Mouse (Mus musculus) G1E-ER4 (cell line): ENCODE measurements around the gene Kctd18. TPM values are rescaled to one million over a fixed set of nuclear protein-coding genes. Genes with fewer than 3 reads are reported as not detected.

ENCODE experiments used
- GATA1 ChIP-seq: IDR thresholded peaks from one replicate; pipeline ENCODE4 v1.8.0; 2012; ENCODE audit warnings: low read length, inconsistent platforms
- polyA plus RNA-seq: library from polyadenylated mRNA; stranded (reverse); fragments of >175 nt; gene quantifications from 2 replicates; pipeline ENCODE4 v1.2.3, GENCODE M21; 2012

Gene Kctd18
- polyA plus RNA-seq, 1 experiment, result 15.4 TPM

DNA sequence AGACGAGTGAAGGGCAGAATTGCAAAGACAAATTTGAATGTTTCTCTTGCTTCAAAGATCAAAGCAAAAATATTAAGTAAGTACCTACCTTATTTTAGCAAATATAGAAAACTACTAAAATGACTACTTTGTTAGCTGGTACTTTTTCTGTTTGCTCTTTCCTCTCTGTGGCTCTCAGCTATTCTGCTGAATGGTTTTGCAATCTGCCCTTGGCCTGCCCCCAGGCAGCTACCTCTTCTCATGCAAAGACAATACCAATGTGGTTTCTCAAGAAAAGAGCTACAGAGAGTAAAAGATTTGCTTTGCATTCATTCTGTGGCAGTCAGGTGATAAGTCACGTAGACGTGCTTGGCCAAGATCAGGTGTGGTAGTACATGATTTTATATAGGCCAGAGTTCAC, 20.6 kb downstream of the Kctd18 start:
- TF ChIP-seq GATA1, result no peak

DNA sequence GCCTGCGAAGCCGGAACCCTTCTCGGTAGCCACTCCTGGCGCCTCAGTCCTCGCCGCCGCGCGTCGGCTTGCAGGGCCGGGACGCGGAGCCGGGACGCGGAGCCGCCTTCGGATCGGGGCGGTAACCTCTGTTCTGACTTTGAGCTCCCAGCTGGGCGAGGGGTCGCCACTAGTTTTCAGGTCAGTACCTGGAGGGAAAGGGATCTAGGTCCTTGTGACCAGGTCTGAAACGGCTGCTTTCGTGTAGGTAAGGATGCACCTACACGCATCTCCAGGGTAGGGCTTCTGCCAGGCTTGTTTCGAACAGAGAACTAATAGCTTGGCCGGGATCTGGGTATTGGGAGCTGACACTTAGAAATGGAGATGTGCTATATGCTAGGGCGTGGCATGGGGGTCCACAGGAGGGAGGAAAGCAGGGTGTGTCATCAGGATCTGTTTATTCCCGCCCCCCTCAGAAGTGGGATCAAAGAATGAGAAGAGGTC, 22.6 kb downstream of the Kctd18 start:
- no peak for TF ChIP-seq GATA1

DNA sequence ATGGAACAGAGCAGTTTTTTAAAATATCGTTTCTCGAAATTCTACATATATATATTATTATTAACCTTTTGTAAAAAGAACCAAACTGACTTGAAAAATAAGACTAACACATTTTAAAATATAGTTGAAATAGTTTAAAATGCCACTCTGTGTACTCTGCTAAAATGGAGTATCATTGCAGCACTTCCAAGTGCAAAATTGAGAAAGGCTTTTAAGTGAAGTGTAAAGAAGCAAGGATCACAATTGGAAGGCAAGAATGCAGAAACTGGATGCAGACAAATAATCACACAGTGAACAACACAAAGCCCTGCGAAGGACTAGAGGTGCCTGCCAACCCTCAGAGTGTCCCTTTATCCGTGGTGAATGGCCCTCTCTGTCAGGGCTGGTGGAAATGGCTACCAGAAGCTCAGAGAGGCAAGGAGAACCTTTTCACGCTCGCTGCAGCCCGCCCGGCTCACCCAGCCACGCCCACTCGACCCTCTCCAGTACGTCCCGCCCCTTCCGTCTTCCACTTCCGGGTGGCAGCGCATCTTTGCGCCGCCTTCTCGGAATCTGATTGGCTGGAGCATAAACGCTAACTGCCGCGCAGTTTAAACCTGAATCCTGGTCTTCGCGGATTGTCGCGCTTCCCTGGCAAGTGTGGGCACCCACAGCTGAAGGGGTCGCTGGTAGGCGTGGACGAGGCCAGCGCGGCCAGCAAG, 23.2 kb downstream of the Kctd18 start, which contains the start of gene Sgo2a:
Sgo2a (plus strand) TSS at position 540 of the 701 bp plus-strand sequence.
- TF ChIP-seq GATA1, result no peak

DNA sequence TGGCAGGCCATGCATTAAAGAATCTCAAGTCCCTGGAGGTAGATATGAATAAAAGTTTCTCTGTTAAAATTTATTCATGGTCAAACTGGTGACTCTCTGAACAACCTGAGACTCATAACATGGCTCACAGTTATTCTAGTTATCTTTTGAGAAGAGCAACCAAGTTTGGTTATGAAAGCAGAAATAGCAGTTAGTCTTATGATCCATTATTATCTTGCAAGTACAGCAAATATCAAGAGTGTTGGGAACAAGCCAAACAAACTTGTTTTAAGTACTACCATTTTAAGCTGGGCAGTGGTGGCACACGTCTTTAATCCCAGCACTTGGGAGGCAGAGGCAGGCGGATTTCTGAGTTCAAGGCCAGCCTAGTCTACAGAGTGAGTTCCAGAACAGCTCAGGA, 27.5 kb downstream of the Kctd18 start:
- no peak for TF ChIP-seq GATA1

DNA sequence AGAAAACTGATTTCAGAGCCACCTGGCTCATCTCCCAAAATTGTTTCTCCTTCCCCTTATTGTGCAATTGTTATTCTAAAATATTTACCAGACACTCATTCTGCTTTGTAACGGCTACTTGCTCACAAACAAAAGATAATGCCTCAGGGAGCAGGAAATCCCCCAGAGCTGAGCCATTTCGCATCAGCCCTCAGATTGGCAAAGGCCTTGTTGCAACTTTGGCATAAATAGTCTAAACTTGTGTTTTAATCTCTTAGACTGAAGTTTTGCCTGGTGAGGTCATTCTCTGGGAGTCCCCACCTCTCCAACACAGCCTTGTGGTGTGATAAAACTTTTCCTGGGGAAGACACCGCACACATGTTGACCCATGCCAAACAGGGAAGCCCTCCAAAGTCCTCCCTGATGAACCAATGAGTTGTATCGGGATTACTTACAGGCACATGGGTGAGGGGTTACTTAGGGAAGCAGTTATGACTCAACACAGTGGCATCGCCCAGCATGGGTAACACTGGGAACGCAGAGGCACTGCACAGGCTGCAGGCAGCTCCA, 29.6 kb downstream of the Kctd18 start:
- no peak for TF ChIP-seq GATA1

DNA sequence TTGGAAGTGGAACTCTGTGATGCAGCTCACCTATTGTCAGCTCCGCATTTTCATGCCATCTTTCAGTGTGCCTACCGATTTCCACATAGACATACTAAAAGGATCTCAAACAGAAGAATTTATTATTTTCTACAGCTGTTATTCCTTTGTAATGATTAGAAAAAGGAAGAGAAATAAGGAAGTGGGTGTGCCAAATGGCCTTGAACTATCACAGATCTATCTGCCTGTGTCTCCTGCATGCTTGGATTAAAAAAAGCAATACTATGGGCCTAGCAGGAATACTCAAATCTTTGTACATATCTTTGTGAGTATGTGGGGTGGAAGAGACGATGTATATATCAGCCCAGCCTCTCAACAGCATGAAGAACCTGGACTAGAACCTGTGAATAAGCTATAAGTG, 41.9 kb downstream of the Kctd18 start:
- TF ChIP-seq GATA1, result no peak

DNA sequence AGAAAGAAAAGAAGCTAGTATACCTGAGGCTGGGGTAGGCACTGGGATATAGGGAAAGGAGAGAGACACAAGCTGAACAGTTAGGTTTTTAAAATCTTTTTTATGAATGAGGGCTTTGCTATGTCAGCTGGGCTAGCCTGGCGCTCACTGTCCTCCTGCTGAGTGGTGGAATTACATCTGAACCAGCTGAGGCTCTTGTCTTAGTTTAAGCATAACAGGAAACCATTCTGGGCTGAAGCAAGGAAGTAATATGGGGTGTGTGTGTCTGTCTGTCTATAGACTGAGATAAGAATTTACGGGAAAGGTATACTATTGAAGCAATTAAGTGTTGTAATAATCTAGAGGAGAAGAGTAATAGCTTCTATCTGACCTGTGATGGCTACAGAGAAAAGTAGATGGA, 47.2 kb downstream of the Kctd18 start:
- TF ChIP-seq GATA1, result no peak

DNA sequence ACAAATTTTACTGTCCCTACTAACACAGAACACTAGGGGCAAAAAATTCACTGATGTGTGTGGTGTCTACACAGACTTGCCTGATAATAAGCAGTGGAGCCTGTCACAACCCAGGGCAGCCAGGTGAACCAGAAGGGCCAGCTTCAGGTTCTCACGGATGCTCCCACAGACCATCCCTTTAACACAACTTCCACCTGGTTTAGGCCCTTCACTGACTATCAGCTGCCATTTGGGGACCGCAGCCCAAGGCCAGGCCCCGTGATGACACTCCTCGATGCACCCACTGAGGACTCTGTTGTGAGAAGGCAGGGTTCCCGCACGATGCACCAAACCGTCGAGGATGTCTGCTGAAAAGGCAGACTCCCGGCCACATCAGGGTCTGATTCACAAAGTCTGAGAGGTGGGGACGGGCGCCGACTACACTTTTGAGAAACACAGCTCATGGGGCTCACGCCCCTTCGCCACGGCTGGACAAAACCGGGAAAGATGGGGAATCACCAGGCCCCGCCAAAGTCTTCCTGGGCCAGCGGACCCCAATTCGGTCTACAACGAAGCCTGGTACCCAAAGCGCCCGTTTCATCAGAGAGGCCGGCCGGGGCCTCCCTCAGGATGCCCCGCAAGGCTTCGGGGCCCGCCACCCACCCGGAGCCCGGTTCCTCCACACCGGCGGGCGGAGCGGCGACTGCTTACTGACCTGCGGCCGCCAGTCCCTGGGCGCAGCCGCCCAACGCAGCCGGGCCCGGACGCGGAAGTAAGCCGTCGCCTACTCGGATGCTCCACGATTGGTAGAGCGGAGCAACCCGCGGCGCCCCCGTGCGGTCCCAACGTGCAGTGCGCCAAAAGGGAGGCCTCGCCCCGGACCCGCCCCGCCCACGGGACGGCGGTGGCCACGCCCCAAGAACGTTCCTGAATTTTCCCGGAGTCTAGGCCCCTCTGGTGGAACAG, 49.2 kb downstream of the Kctd18 start:
- no peak for TF ChIP-seq GATA1

DNA sequence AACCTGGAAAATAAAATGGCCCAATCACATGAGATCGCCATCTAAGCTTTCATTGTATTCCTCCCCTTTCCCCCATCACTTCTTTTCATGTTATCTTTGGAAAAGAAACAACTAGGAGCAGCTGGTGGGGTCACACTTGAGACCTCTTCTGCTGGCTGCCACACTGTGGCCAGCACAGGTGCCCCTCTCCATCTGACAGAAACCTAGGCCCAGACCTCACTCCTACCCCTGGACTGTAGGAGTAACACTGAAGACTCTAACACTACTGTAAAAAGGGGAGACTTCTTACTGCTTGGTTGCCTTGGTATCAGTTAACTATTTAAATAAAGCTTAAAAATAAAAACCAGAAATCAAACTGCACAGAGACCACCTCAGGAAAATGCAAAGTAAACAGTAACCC, 63.0 kb downstream of the Kctd18 start:
- TF ChIP-seq GATA1, result no peak

DNA sequence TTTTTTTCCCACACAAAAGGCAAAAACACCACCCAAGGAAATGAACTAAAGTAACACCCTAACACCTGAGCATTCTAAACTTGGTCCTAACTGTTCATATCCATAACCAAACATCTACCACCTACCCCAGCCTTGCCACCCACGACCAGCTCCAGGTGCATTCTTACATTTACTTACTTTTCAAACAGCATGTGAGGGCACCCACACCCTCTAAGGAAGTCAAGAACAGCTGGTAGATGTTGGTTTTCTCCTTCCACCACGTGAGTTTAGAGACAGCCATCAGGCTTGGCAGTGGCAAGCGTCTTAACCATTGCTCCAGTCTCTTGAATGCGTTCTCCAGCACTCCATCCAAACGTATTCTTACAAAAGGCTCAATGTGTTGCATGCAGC, 64.4 kb downstream of the Kctd18 start:
- TF ChIP-seq GATA1, result no peak

DNA sequence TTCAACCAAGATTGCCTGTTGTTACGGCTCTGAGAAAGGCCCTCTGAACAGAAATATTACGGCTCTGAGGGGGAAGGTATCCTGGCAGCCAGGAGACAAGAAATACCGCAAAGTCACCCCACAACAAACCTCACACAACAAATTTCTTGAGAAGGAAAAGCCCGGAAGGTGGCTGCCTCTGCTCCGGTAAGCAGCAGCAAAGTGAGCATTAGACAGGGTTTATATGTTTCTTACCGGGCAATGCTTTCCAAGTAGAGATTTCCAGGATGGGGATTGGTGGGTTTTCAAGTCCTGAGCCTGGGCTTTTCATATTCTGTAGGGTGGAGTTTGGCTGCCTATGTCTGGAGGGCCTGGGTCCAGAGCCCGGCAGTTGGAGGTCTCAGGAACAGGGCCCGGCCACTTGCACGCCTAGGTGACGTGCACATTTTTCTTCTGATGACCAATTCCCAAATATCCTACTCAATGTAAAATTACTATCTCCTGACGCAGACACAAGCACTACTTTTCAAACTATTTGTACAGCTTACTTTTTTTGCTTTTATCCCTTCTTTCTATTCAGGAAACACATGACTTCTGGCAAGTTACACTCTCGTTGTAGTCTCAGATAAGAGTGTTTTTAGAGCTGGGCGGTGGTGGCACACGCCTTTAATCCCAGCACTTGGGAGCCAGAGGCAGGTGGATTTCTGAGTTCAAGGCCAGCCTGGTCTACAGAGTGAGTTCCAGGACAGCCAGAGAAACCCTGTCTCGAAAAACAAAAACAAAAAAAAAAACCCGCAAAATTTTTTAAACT, 65.0 kb downstream of the Kctd18 start:
- no peak for TF ChIP-seq GATA1

DNA sequence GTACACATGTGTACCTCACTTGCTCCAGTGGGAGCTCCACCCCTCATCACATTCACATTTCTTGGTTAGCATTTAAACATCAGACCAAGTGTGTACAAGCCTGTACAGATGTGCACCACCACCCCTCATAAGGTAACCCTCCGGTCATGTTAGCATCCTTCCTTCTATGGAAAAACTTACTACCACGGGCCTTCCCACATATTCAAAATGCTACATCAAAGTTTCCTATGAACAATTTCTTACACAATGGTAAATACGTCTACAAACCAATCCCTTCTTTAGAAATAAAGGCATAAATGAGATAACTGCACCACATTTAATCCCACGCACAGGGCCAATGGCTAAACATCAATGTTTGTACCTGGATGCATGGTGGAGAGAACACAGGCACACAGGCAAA, 66.2 kb downstream of the Kctd18 start:
- no peak for TF ChIP-seq GATA1

DNA sequence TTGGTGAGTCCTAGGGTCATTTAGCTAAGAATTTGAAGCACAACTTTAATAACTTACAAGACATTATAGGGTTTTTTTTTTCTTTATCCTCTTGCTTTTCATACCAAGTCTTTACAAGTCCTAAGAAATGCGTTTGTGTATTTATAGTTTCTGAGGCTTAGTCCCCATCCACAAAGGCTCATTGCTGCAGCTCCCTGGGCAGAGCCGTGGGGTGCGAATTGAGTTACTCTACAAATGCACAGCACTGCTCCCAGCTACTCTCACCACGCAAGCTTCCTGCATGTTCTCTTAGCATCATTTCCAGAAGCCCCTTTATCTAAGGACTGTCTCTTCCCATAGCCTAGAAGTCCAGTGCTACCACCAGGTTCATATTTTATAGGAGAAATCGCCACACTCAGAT, 69.0 kb downstream of the Kctd18 start:
- no peak for TF ChIP-seq GATA1

DNA sequence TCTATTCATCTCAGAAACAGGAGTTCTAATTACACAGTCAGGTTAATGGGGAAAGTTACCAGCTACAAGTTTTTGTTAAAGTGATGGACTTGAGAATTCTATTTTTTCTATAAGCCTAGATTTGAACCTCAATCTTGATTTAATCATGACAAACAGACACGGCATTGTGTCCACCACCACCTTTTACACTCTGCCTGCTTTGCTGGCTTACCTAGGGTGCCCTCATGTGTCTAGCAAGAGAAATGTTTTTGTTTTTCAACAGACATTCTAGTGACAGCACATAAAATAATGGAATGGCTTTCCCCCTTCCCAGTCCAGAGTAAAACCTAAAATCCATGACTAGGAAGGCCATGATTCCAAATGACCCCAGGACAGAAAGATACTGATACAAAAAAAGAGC, 69.6 kb downstream of the Kctd18 start:
- no peak for TF ChIP-seq GATA1

DNA sequence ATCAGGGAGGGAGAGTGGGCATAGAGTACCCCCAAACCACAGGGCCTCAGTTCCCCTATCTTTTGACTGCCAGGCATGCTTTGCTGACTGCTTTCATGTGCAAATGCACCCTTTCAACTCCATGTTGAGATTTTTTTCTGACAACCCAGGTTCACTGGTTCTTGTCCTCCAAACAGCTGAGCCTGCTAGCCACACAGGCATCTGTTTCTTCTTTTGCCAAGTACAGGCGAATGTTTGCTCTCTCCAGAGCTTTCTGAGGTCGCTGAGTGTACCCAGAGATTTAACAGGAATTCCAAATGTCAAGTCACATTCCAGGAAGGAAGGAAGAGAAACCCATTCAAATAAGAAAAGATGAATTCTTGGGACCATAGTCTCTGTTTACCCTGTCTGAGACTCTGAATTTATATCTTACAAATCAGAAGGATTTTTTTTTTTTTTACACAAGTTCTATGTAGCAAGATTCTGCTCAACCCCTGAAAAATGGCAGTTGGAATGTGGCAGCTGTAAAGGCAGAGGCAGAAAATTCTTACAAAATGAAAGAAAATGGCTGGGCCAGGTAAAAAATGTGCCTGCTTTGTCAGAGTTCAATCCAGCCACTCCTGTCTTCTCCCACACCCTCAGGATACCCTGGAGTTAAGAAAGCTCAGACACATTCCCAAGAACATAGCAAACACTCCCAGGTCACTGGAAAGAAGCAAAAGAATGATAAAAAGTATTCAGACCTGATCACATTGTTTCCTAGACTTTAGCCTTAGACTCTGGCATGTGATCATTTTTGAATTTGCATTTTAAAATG, 71.0 kb downstream of the Kctd18 start:
- no peak for TF ChIP-seq GATA1
